Mouse (Mus musculus) spleen, adult 2 months (tissue): ENCODE data around the gene Gm21317. TPM values are rescaled to one million over a fixed set of nuclear protein-coding genes. Genes with fewer than 3 reads are reported as not detected.
"Not testable (repeated sequence)": the region's sequence is repeated elsewhere in the genome, so short reads cannot be mapped to it uniquely, and the experiment has no call there.

Experiments
- DNase-seq, 2 experiments: peaks; one replicate each; pipeline versions ENCODE4 v3.0.0 to v3.0.0-alpha.2; 2012 to 2021; ENCODE audit warnings: low spot score in 2 of 2, low read depth in 1 of 2
- H3K27ac ChIP-seq: fragments of 200-500 bp; 2 replicates; pipeline ENCODE4 v1.5.1; 2012; ENCODE audit warnings: low read length, inconsistent platforms; ENCODE audit not compliant: insufficient read depth
- H3K27me3 ChIP-seq: fragments of 200-500 bp; 2 replicates; pipeline ENCODE4 v1.6.1; 2012; ENCODE audit warnings: mild to moderate bottlenecking, moderate library complexity, low read length, inconsistent platforms; ENCODE audit not compliant: control insufficient read depth, insufficient read depth
- H3K36me3 ChIP-seq: fragments of 200-500 bp; 2 replicates; pipeline ENCODE4 v1.6.1; 2012; ENCODE audit warnings: mild to moderate bottlenecking, low read length, inconsistent platforms; ENCODE audit not compliant: control insufficient read depth, insufficient read depth
- H3K4me1 ChIP-seq: fragments of 200-500 bp; 2 replicates; pipeline ENCODE4 v1.6.1; 2011; ENCODE audit warnings: inconsistent platforms; ENCODE audit not compliant: control insufficient read depth, insufficient read depth, insufficient read length
- H3K4me3 ChIP-seq: fragments of 200-500 bp; 2 replicates; pipeline ENCODE4 v1.5.1; 2011; ENCODE audit warnings: mild to moderate bottlenecking, inconsistent platforms; ENCODE audit not compliant: insufficient read depth, insufficient read length; ENCODE audit errors: extremely low read depth
- WGBS: fragments of 180-500 bp; shearing (Covaris S2); methylation state at CpG from one replicate; pipeline ENCODE4 v1.1.7; 2018; 5-methylcytosine and 5-hydroxymethylcytosine counted together
- polyA plus RNA-seq: library from polyadenylated mRNA; depleted of rRNA; stranded (reverse); fragments of >200 nt; gene quantifications from 2 replicates; pipeline ENCODE4 v1.2.3, GENCODE M21; 2012; rRNA removed

Gene Gm21317
- not detected in 2 replicates for polyA plus RNA-seq

- H3K36me3 ChIP-seq, H3K27me3 ChIP-seq, DNase-seq, H3K27ac ChIP-seq, H3K4me3 ChIP-seq, H3K4me1 ChIP-seq: not testable (repeated sequence)
- no CpG with 5 or more reads among the region's 6 CpGs for WGBS
These were observed at the start of gene Gm21317 for GRCm38 (mm10) chrY:82224927-82225326. Gene Gm21317, plus strand, starts transcription at chrY:82225227.
